Mouse (Mus musculus): ENCODE data around the gene Olfr312.

DNA sequence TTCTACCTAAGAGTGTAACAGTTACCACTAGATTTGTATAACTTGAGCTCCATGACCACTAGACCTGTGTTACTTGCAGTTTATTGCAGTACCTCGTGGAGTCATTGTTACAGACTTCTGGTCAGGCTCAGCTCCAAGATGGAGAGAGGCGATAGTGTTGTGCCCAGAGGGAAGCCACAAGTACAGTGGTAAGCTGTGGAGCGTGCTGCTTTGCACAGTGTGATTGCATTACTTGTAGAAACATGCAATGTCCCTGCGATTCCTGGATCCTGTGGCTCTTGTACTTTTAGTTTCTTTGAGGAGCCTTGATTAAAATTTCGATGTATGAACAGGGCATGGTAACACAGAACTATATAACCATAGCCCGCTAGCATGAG lies 38.9 kb downstream of the Olfr312 start:
- TF ChIP-seq CTCF (IDR thresholded peaks at IDR 0.05; ENCODE audit: borderline replicate concordance, insufficient read depth, low read depth, low read length), result no peak
- TF ChIP-seq POLR2A (IDR thresholded peaks at IDR 0.05; ENCODE audit: borderline replicate concordance, insufficient read depth, low read length), result no peak

All from cerebellum, adult 2 months (tissue).